In the genomic region with DNA sequence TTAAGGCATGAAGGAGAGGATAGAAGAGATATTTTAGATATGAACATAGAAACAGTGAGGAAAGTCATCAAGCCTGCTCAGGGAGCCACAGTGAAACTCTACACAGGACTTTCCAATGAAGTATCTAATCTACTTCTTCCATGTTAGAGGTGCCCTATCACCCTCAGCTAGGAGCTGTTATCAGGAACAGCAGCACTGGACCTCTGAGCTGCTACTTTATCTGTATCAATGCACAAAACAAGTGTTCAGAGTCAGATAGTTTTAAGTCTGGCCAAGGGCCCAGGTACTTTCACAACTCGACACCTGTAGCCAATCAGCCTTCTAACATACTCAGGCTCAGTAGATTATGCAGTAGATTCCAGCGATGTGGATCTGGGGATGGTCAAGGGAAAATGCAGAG, we compare ENCODE assay signal across 20 mouse cellular contexts.
DNase-seq lines count a peak whose midpoint lies in the region; ATAC-seq lines count a peak whose summit lies in the region.
"Had no signal": no experiment of that assay in that cellular context is flagged by ENCODE, and none has a peak within 500 bp of the region (broad histone marks: within the 10 kb centered on the region; RNA-seq: fewer than 3 reads in every experiment).

No protein-coding gene starts in this region.

- ATAC-seq in heart, embryonic 12.5 days (ENCODE audit: insufficient number of reproducible peaks, low FRiP score): peak; percentile 77
- peak; percentile 62 for ATAC-seq in liver, embryonic 12.5 days
- ATAC-seq: activated CD4-positive, CD25-positive, alpha-beta regulatory T cell, adult 4 months; forebrain, embryonic 13.5 days; forebrain, embryonic 15.5 days; forebrain, postnatal 0 days; Patski had no signal

- 29% methylated on average over 2 of the region's 2 CpGs for WGBS in heart, embryonic 12.5 days
- WGBS in liver, embryonic 12.5 days (ENCODE audit: insufficient replicate concordance): 43% methylated on average over 2 of the region's 2 CpGs

- no peak overlapping the region for H3K9ac ChIP-seq in heart, embryonic 12.5 days
- no peak overlapping the region for H3K9ac ChIP-seq in liver, embryonic 12.5 days
- H3K9ac ChIP-seq: embryonic facial prominence, embryonic 12.5 days; forebrain, embryonic 13.5 days; forebrain, embryonic 15.5 days; forebrain, postnatal 0 days had no signal

- no peaks in the 10 kb centered on the region for H3K36me3 ChIP-seq in heart, embryonic 12.5 days
- no peaks in the 10 kb centered on the region for H3K36me3 ChIP-seq in liver, embryonic 12.5 days
- H3K36me3 ChIP-seq: embryonic facial prominence, embryonic 10.5 days; embryonic facial prominence, embryonic 12.5 days; forebrain, embryonic 15.5 days had no signal

- peaks cover 4% of the 10 kb centered on the region for H3K4me1 ChIP-seq in heart, embryonic 12.5 days (replicated peaks)
- no peaks in the 10 kb centered on the region for H3K4me1 ChIP-seq in liver, embryonic 12.5 days
- H3K4me1 ChIP-seq: embryonic facial prominence, embryonic 10.5 days; embryonic facial prominence, embryonic 12.5 days; forebrain, embryonic 13.5 days; forebrain, embryonic 15.5 days had no signal

- no peak overlapping the region for H3K4me3 ChIP-seq in heart, embryonic 12.5 days
- no peak overlapping the region for H3K4me3 ChIP-seq in liver, embryonic 12.5 days
- H3K4me3 ChIP-seq: embryonic facial prominence, embryonic 10.5 days; embryonic facial prominence, embryonic 12.5 days; forebrain, embryonic 13.5 days; forebrain, embryonic 15.5 days had no signal

- H3K4me2 ChIP-seq in heart, embryonic 12.5 days: no peak overlapping the region
- H3K4me2 ChIP-seq in liver, embryonic 12.5 days: no peak overlapping the region
- H3K4me2 ChIP-seq: embryonic facial prominence, embryonic 12.5 days; forebrain, embryonic 13.5 days; forebrain, embryonic 15.5 days had no signal

- DNase-seq in heart, postnatal 25 days (ENCODE audit: low spot score): no peak
- DNase-seq in liver: no peak
- DNase-seq in lung, postnatal 36 days: no peak
- DNase-seq: adrenal gland, adult 8-10 months; adrenal gland, postnatal 14 days; adrenal gland, postnatal 36 days; cerebellum, adult 11-12 months; cerebellum, adult 2 months; cerebellum, adult 9-10 months; cerebellum, postnatal 10 days; cerebellum, postnatal 25 days; forebrain, postnatal 0 days had no signal

- intact Hi-C loops in heart, postnatal 25 days (cut with DNase I): no loop called here

- H3K27ac ChIP-seq in heart, embryonic 12.5 days (ENCODE audit: poor library complexity, severe bottlenecking): no peak overlapping the region
- H3K27ac ChIP-seq in liver, embryonic 12.5 days: no peak overlapping the region
- H3K27ac ChIP-seq: embryonic facial prominence, embryonic 10.5 days; embryonic facial prominence, embryonic 12.5 days; forebrain, embryonic 13.5 days; forebrain, embryonic 15.5 days had no signal

- no peaks in the 10 kb centered on the region for H3K9me3 ChIP-seq in heart, embryonic 12.5 days (replicated peaks)
- no peaks in the 10 kb centered on the region for H3K9me3 ChIP-seq in liver, embryonic 12.5 days (replicated peaks)
- H3K9me3 ChIP-seq: embryonic facial prominence, embryonic 10.5 days; embryonic facial prominence, embryonic 12.5 days; forebrain, embryonic 13.5 days; forebrain, embryonic 15.5 days had no signal

- H3K27me3 ChIP-seq in heart, embryonic 12.5 days (replicated peaks): no peaks in the 10 kb centered on the region
- H3K27me3 ChIP-seq in liver, embryonic 12.5 days (replicated peaks): no peaks in the 10 kb centered on the region
- H3K27me3 ChIP-seq: embryonic facial prominence, embryonic 12.5 days; forebrain, embryonic 13.5 days; forebrain, embryonic 15.5 days; Patski had no signal
